Mouse (Mus musculus): Measurements from ENCODE around the gene Tmem201. TPM values are rescaled to one million over a fixed set of nuclear protein-coding genes. Genes with fewer than 3 reads are reported as not detected.
"Not testable (repeated sequence)": the region's sequence is repeated elsewhere in the genome, so short reads cannot be mapped to it uniquely, and the experiment has no call there.

Gene Tmem201
- polyA plus RNA-seq, 1 experiment from 2014 or later = 48.5 TPM

GRCm38 (mm10) chr4:149772394-149772793 lies 34.5 kb upstream of the Tmem201 start:
- Histone ChIP-seq H3K36me3 (no peaks in the 10 kb centered on the region), H3K4me1 (peaks cover 32% of the 10 kb centered on the region), H3K4me3 (replicated peaks) (peak overlapping the region; percentile 86), H3K27me3 (replicated peaks) (no peaks in the 10 kb centered on the region), H3K9ac (replicated peaks) (no peak overlapping the region), H3K4me2 (peak overlapping the region; percentile 96), H3K27ac (replicated peaks) (peak overlapping the region; percentile 52; the same call in 1 of the 2 replicates), H3K9me3 (replicated peaks) (no peaks in the 10 kb centered on the region)
- no peak; the same call in 1 of the 2 replicates for ATAC-seq (ENCODE audit: low FRiP score)
- WGBS = 7% methylated on average over 2 of the region's 2 CpGs

GRCm38 (mm10) chr4:149765201-149765600 lies 27.4 kb upstream of the Tmem201 start:
- WGBS = 93% methylated on average over 5 of the region's 5 CpGs

GRCm38 (mm10) chr4:149763335-149763734 lies 25.5 kb upstream of the Tmem201 start:
- no peaks in the 10 kb centered on the region for H3K9me3 ChIP-seq (replicated peaks)
- H3K27me3 ChIP-seq (replicated peaks) = no peaks in the 10 kb centered on the region
- H3K4me2 ChIP-seq = no peak overlapping the region
- H3K27ac ChIP-seq (replicated peaks) = no peak overlapping the region
- 90% methylated on average over 2 of the region's 2 CpGs for WGBS
- no peak for ATAC-seq (ENCODE audit: low FRiP score)
- H3K4me3 ChIP-seq (replicated peaks) = no peak overlapping the region
- peaks cover 6% of the 10 kb centered on the region; the same call in 1 of the 2 replicates for H3K36me3 ChIP-seq
- no peaks in the 10 kb centered on the region for H3K4me1 ChIP-seq
- H3K9ac ChIP-seq (replicated peaks) = no peak overlapping the region

More at GRCm38 (mm10) chr4:149765201-149765600, 27.4 kb upstream of the Tmem201 start:
- peaks cover 6% of the 10 kb centered on the region; the same call in 1 of the 2 replicates for H3K36me3 ChIP-seq
- H3K4me2 ChIP-seq = no peak overlapping the region
- no peak overlapping the region for H3K9ac ChIP-seq (replicated peaks)
- no peak overlapping the region for H3K27ac ChIP-seq (replicated peaks)
- H3K27me3 ChIP-seq (replicated peaks) = no peaks in the 10 kb centered on the region
- H3K4me1 ChIP-seq = no peaks in the 10 kb centered on the region
- H3K4me3 ChIP-seq (replicated peaks) = no peak overlapping the region
- no peaks in the 10 kb centered on the region for H3K9me3 ChIP-seq (replicated peaks)
- ATAC-seq (ENCODE audit: low FRiP score) = no peak

- Histone ChIP-seq H3K27ac (replicated peaks) (no peak overlapping the region), H3K36me3 (peaks cover 18% of the 10 kb centered on the region), H3K9ac (replicated peaks) (no peak overlapping the region), H3K4me1 (no peaks in the 10 kb centered on the region), H3K4me3 (replicated peaks) (no peak overlapping the region), H3K27me3 (replicated peaks) (no peaks in the 10 kb centered on the region), H3K4me2 (no peak overlapping the region), H3K9me3 (replicated peaks) (no peaks in the 10 kb centered on the region)
- no peak for ATAC-seq (ENCODE audit: low FRiP score)
- 62% methylated on average over 5 of the region's 5 CpGs for WGBS
These were observed 21.7 kb upstream of the Tmem201 start for GRCm38 (mm10) chr4:149759517-149759916.

GRCm38 (mm10) chr4:149758423-149758822 lies 20.6 kb upstream of the Tmem201 start:
- H3K27ac ChIP-seq (replicated peaks) = no peak overlapping the region
- no peak overlapping the region for H3K4me3 ChIP-seq (replicated peaks)
- H3K27me3 ChIP-seq (replicated peaks) = no peaks in the 10 kb centered on the region
- ATAC-seq (ENCODE audit: low FRiP score) = no peak
- H3K4me1 ChIP-seq = no peaks in the 10 kb centered on the region
- no peak overlapping the region for H3K9ac ChIP-seq (replicated peaks)
- H3K36me3 ChIP-seq = peaks cover 18% of the 10 kb centered on the region
- WGBS = 51% methylated on average over 6 of the region's 6 CpGs
- no peaks in the 10 kb centered on the region for H3K9me3 ChIP-seq (replicated peaks)
- no peak overlapping the region for H3K4me2 ChIP-seq

- ATAC-seq (ENCODE audit: low FRiP score); H3K4me3 ChIP-seq (replicated peaks); H3K4me2 ChIP-seq; H3K27me3 ChIP-seq (replicated peaks); H3K9me3 ChIP-seq (replicated peaks); H3K4me1 ChIP-seq; H3K27ac ChIP-seq (replicated peaks); H3K9ac ChIP-seq (replicated peaks): not testable (repeated sequence)
- 94% methylated on average over 7 of the region's 7 CpGs for WGBS
- peaks cover 21% of the 10 kb centered on the region for H3K36me3 ChIP-seq
These were observed 18.7 kb upstream of the Tmem201 start for GRCm38 (mm10) chr4:149756546-149756945.

GRCm38 (mm10) chr4:149752836-149753235 lies 15.0 kb upstream of the Tmem201 start:
- no peaks in the 10 kb centered on the region for H3K9me3 ChIP-seq (replicated peaks)
- WGBS = 53% methylated on average over 3 of the region's 3 CpGs

GRCm38 (mm10) chr4:149752124-149752799 lies 14.4 kb upstream of the Tmem201 start:
- no peaks in the 10 kb centered on the region for H3K27me3 ChIP-seq (replicated peaks)

More at GRCm38 (mm10) chr4:149752836-149753235, 15.0 kb upstream of the Tmem201 start:
- Histone ChIP-seq H3K27me3 (replicated peaks) (no peaks in the 10 kb centered on the region), H3K4me1 (peaks cover 7% of the 10 kb centered on the region; the same call in 1 of the 2 replicates), H3K4me3 (replicated peaks) (no peak overlapping the region), H3K36me3 (peaks cover 24% of the 10 kb centered on the region), H3K4me2 (no peak overlapping the region), H3K9ac (replicated peaks) (no peak overlapping the region), H3K27ac (replicated peaks) (no peak overlapping the region)
- ATAC-seq (ENCODE audit: low FRiP score) = no peak

GRCm38 (mm10) chr4:149750671-149751070 lies 12.8 kb upstream of the Tmem201 start:
- Histone ChIP-seq H3K27ac (replicated peaks) (no peak overlapping the region), H3K36me3 (peaks cover 19% of the 10 kb centered on the region), H3K27me3 (replicated peaks) (no peaks in the 10 kb centered on the region), H3K9me3 (replicated peaks) (no peaks in the 10 kb centered on the region), H3K4me1 (peaks cover 7% of the 10 kb centered on the region; the same call in 1 of the 2 replicates), H3K4me3 (replicated peaks) (no peak overlapping the region), H3K9ac (replicated peaks) (no peak overlapping the region), H3K4me2 (no peak overlapping the region)
- 43% methylated on average over 5 of the region's 5 CpGs for WGBS
- no peak for ATAC-seq (ENCODE audit: low FRiP score)

More at GRCm38 (mm10) chr4:149752124-149752799, 14.4 kb upstream of the Tmem201 start:
- 23% methylated on average over 17 of the region's 17 CpGs for WGBS
- Histone ChIP-seq H3K36me3 (peaks cover 19% of the 10 kb centered on the region), H3K4me2 (no peak overlapping the region; the same call in 1 of the 2 replicates), H3K4me3 (replicated peaks) (no peak overlapping the region), H3K27ac (replicated peaks) (no peak overlapping the region), H3K9ac (replicated peaks) (no peak overlapping the region), H3K4me1 (peaks cover 7% of the 10 kb centered on the region; the same call in 1 of the 2 replicates), H3K9me3 (replicated peaks) (no peaks in the 10 kb centered on the region)
- no peak for ATAC-seq (ENCODE audit: low FRiP score)

- WGBS = 92% methylated on average over 3 of the region's 3 CpGs
- H3K4me3 ChIP-seq (replicated peaks); H3K9me3 ChIP-seq (replicated peaks); H3K27me3 ChIP-seq (replicated peaks); H3K4me2 ChIP-seq; H3K4me1 ChIP-seq; H3K27ac ChIP-seq (replicated peaks); ATAC-seq (ENCODE audit: low FRiP score); H3K9ac ChIP-seq (replicated peaks): not testable (repeated sequence)
- H3K36me3 ChIP-seq = peaks cover 22% of the 10 kb centered on the region
These were observed 11.8 kb upstream of the Tmem201 start for GRCm38 (mm10) chr4:149749663-149750015.

GRCm38 (mm10) chr4:149749003-149749662 lies 11.3 kb upstream of the Tmem201 start:
- Histone ChIP-seq H3K27me3 (replicated peaks) (no peaks in the 10 kb centered on the region), H3K4me3 (replicated peaks) (no peak overlapping the region), H3K9ac (replicated peaks) (no peak overlapping the region), H3K4me1 (peaks cover 7% of the 10 kb centered on the region; the same call in 1 of the 2 replicates), H3K4me2 (no peak overlapping the region), H3K9me3 (replicated peaks) (no peaks in the 10 kb centered on the region), H3K27ac (replicated peaks) (no peak overlapping the region), H3K36me3 (peaks cover 27% of the 10 kb centered on the region)
- no peak for ATAC-seq (ENCODE audit: low FRiP score)
- 84% methylated on average over 18 of the region's 18 CpGs for WGBS

GRCm38 (mm10) chr4:149744119-149744518 lies 6.3 kb upstream of the Tmem201 start:
- WGBS = 91% methylated on average over 7 of the region's 7 CpGs
- H3K4me3 ChIP-seq (replicated peaks) = no peak overlapping the region
- no peaks in the 10 kb centered on the region for H3K9me3 ChIP-seq (replicated peaks)
- no peaks in the 10 kb centered on the region for H3K4me1 ChIP-seq
- ATAC-seq (ENCODE audit: low FRiP score) = no peak
- H3K4me2 ChIP-seq = no peak overlapping the region
- H3K36me3 ChIP-seq = peaks cover 40% of the 10 kb centered on the region
- H3K9ac ChIP-seq (replicated peaks) = no peak overlapping the region
- no peak overlapping the region for H3K27ac ChIP-seq (replicated peaks)
- H3K27me3 ChIP-seq (replicated peaks) = no peaks in the 10 kb centered on the region
